Mouse (Mus musculus): ENCODE data around the gene Lrrfip2. TPM values are rescaled to one million over a fixed set of nuclear protein-coding genes. Genes with fewer than 3 reads are reported as not detected.
A peak's percentile ranks its signal among the peaks of the same experiment; 100 is the strongest.

The Lrrfip2 gene
- total RNA-seq, 2 experiments from 2014 or later: 72.4 to 82.2 TPM

- DNase-seq (ENCODE audit: low spot score): no peak
Measured at GRCm38 (mm10) chr9:111213501-111213900, 96.1 kb downstream of the Lrrfip2 start.

GRCm38 (mm10) chr9:111216424-111216823 lies 99.0 kb downstream of the Lrrfip2 start:
- no peak for DNase-seq (ENCODE audit: low spot score)

- DNase-seq (ENCODE audit: low spot score): no peak
Measured at GRCm38 (mm10) chr9:111220551-111221080, 103.2 kb downstream of the Lrrfip2 start.

GRCm38 (mm10) chr9:111221580-111221979 lies 104.2 kb downstream of the Lrrfip2 start:
- no peak for DNase-seq (ENCODE audit: low spot score)

DNA sequence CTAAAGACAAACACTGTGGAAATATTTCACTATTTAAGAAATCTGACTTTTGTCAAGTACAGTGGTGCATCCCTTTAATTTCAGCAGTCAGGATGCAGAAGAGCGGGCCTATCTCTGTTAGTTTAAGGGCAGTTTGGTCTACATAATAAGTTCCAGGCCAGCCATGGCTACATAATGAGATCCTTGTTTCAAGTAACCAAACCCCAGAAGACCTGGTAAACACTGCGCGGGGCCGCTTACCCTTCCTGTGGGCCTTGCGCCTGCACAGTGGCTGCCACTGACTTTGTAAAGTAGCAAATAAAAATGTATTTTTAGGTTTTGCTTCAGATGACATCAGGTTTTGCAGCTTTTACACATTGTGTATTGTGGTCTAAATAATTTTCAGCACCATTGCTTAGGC lies 106.0 kb downstream of the Lrrfip2 start:
- no peak for DNase-seq (ENCODE audit: low spot score)

- DNase-seq (ENCODE audit: low spot score): no peak
Measured at GRCm38 (mm10) chr9:111228446-111228845, 111.1 kb downstream of the Lrrfip2 start.

GRCm38 (mm10) chr9:111234701-111235100 lies 117.3 kb downstream of the Lrrfip2 start:
- no peak for DNase-seq (ENCODE audit: low spot score)

GRCm38 (mm10) chr9:111237726-111238125 lies 120.3 kb downstream of the Lrrfip2 start:
- no peak for DNase-seq (ENCODE audit: low spot score)

DNA sequence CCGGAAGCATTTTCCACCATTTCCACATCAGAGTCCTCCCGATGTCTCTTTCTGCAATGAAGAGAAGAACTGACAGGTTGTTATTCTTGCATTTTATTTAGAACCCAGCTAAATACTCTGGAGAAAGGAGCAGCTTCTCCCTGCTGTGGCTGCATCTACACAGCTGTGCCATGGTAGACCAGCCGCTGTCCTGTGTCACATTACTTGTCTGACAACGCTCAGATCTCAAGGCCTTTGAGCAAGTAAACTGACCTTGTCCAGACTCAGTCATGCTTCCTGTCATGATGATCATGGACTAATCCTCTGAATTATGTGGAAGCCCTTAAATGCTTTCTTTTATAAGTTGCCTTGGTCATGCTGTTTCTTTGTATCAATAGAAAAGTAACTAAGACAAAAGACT lies 122.4 kb downstream of the Lrrfip2 start:
- DNase-seq (ENCODE audit: low spot score): no peak

GRCm38 (mm10) chr9:111243384-111243783 lies 126.0 kb downstream of the Lrrfip2 start:
- no peak for DNase-seq (ENCODE audit: low spot score)

- DNase-seq (ENCODE audit: low spot score): no peak
Measured at GRCm38 (mm10) chr9:111245546-111245945, 128.2 kb downstream of the Lrrfip2 start.

GRCm38 (mm10) chr9:111247682-111248246 lies 130.4 kb downstream of the Lrrfip2 start:
- DNase-seq (ENCODE audit: low spot score): peak; percentile 33

DNA sequence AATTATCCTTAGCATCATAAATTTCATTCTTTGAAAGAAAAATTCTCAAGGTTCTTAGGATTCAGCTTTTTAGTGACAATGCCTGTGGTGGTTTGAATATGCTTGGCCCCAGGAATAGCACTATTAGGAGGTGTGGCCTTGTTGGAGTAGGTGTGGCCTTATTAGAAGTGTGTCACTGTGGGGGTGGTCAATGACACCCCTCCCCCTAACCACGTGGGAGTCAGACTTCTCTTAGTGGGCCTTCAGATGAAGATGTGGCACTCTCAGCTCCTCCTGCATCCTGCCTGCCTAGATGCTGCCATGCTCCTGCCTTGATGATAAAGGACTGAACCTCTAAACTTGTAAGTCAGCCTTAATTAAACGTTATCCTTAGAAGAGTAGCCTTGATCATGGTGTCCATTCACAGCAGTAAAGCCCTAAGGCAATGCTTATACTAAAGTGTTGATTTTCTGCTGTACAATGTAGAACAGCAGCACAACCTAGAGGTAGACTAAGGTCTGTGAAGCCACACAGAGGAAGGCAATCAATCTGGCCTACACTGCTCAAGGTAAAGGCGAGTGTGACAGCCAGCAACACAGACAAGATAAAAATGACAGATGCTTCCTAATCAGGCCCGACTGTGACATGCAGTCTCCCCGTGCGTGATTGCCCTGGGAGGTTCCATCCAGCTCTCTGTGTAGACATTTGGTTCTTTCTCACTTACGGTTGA lies 134.9 kb downstream of the Lrrfip2 start:
- DNase-seq (ENCODE audit: low spot score): no peak

DNA sequence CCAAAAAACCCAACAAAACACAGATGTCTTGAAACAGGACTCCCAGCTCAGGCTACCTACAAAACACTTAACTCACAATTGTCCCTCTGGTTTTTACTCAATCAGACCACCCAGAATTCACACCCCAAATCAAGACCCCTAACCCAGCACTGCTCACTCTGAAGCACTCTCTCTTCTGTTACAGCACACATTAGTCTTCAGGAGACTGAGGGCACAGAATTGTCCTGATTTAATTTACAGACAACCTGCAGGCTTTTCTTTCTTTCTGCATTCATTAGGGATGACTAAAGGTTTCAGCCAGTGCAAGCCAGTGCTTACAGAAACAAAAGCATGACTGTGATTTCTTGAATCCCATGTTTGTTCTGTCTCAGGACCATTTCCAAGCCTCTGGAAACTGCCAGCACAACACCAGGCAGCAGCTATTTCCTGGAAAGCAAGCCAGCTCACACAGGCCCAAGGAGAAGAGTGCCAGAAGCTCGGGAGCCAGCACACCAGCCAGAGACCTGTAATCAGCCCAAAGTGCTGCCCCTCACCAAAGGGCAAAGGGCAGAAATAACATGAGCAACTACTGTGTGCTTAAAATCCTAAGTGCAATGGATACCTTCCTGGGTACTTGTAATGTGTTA lies 143.1 kb downstream of the Lrrfip2 start:
- peak; percentile 9 for DNase-seq (ENCODE audit: low spot score)

- DNase-seq (ENCODE audit: low spot score): no peak
Measured at GRCm38 (mm10) chr9:111261356-111261755, 144.0 kb downstream of the Lrrfip2 start.

DNA sequence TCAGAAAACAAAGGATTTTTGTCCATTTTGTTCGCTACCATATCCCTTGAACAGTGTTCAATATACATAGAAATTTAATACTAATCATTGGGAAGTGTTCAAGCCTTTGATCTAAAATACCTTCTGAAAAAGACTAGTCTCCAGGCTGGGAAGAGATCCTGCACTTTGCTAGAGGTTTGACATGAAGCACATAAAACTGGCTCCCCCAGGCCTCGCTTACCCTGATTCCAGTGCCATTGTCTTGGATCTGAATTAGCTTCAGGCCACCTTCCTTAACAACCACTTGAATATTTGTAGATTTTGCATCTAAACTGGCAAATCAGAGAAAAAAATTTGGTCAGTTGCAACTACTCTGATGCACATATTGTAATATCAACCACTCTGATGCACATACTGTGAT lies 150.6 kb downstream of the Lrrfip2 start:
- DNase-seq (ENCODE audit: low spot score): no peak

GRCm38 (mm10) chr9:111270606-111271005 lies 153.2 kb downstream of the Lrrfip2 start:
- no peak for DNase-seq (ENCODE audit: low spot score)

GRCm38 (mm10) chr9:111271056-111271433 lies 153.7 kb downstream of the Lrrfip2 start:
- DNase-seq (ENCODE audit: low spot score): no peak

GRCm38 (mm10) chr9:111271434-111272160 lies 154.2 kb downstream of the Lrrfip2 start, which contains the start of the genes Mlh1 and Epm2aip1:
Gene Mlh1 (minus strand): TSS chr9:111271791.
Gene Epm2aip1 (plus strand): TSS chr9:111271929.
- peak; percentile 99 for DNase-seq (ENCODE audit: low spot score)

- peak; percentile 24 for DNase-seq (ENCODE audit: low spot score)
Measured at GRCm38 (mm10) chr9:111272356-111272755, 155.0 kb downstream of the Lrrfip2 start.

DNA sequence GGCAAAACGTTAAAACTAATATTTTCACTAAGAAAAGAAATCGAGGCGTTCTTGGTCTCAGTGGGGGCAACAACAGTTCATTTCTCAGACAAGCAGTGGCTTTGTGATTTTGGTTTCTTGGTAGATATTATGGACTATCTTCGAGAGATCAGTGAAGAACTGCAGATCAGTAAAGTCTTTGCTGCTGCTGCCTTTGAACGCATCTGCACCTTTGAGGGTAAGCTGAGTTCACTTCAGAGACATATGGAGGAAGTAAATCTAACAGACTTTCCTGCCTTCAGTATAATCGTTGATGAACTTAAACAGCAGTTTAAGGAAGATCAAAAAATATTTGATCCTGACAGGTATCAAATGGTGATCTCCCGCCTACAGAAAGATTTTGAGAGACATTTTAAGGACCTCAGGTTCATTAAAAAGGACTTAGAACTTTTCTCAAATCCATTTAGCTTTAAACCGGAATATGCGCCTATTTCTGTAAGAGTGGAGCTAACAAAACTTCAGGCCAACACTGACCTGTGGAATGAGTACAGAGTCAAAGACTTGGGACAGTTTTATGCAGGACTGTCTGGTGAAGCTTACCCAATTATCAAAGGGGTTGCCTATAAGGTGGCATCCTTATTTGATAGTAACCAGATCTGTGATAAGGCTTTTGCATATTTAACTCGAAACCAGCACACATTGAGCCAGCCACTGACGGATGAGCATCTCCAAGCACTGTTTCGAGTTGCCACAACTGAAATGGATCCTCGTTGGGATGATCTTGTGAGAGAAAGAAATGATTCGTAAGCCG lies 155.8 kb downstream of the Lrrfip2 start:
- DNase-seq (ENCODE audit: low spot score): no peak
